12 mouse cellular contexts compared by ENCODE assay signal in genomic region chr12:59216676-59217266, GRCm38 (mm10). TPM values are rescaled to one million over a fixed set of nuclear protein-coding genes. Genes with fewer than 3 reads are reported as not detected.
DNase-seq lines count a peak whose midpoint lies in the region; ATAC-seq and TF ChIP-seq lines count a peak whose summit lies in the region.
"Had no signal": no experiment of that assay in that cellular context is flagged by ENCODE, and none has a peak within 500 bp of the region (broad histone marks: within the 10 kb centered on the region; RNA-seq: fewer than 3 reads in every experiment).

No protein-coding gene starts in this region.

- no peak overlapping the region for H3K9ac ChIP-seq in liver, embryonic 12.5 days
- H3K9ac ChIP-seq in midbrain, postnatal 0 days (replicated peaks; ENCODE audit: low read length, poor library complexity, severe bottlenecking): no peak overlapping the region
- H3K9ac ChIP-seq: intestine, embryonic 15.5 days; lung, embryonic 15.5 days had no signal

- H3K4me3 ChIP-seq in layer of hippocampus, adult 2 months: peak overlapping the region; percentile 97
- H3K4me3 ChIP-seq in bone marrow macrophage, adult 2 months (ENCODE audit: insufficient read depth, low read length): peak overlapping the region; percentile 100
- H3K4me3 ChIP-seq in liver, embryonic 12.5 days: peak overlapping the region; percentile 99; the same call in 1 of the 2 replicates
- H3K4me3 ChIP-seq in midbrain, postnatal 0 days (ENCODE audit: low read depth, low read length): no peak overlapping the region; the same call in 1 of the 2 replicates
- H3K4me3 ChIP-seq: intestine, embryonic 15.5 days; lung, embryonic 15.5 days had no signal

- TF ChIP-seq CTCF in layer of hippocampus, adult 2 months (conservative IDR thresholded peaks at IDR 0.05): no peak
- no peak for TF ChIP-seq CTCF in bone marrow macrophage, adult 2 months (IDR thresholded peaks at IDR 0.05; ENCODE audit: low read depth, low read length)
- TF ChIP-seq CTCF in midbrain, postnatal 0 days (IDR thresholded peaks at IDR 0.05): no peak

- peak overlapping the region; percentile 76 for H3K4me2 ChIP-seq in liver, embryonic 12.5 days
- H3K4me2 ChIP-seq in midbrain, postnatal 0 days (ENCODE audit: low read depth, low read length, poor library complexity, severe bottlenecking): peak overlapping the region; percentile 76; the same call in 1 of the 2 replicates
- H3K4me2 ChIP-seq: intestine, embryonic 15.5 days had no signal

- no peak for ATAC-seq in liver, embryonic 12.5 days
- ATAC-seq in midbrain, postnatal 0 days (ENCODE audit: low FRiP score): no peak
- ATAC-seq: intestine, embryonic 15.5 days had no signal

- TF ChIP-seq POLR2A in bone marrow macrophage, adult 2 months (IDR thresholded peaks at IDR 0.05; ENCODE audit: borderline replicate concordance, low read depth, low read length): no peak

- peaks cover 11% of the 10 kb centered on the region for H3K4me1 ChIP-seq in bone marrow macrophage, adult 2 months (ENCODE audit: control insufficient read depth, insufficient read depth, low read length)
- peaks cover 35% of the 10 kb centered on the region for H3K4me1 ChIP-seq in liver, embryonic 12.5 days
- H3K4me1 ChIP-seq in midbrain, postnatal 0 days (ENCODE audit: insufficient read depth, low read length): peaks cover 24% of the 10 kb centered on the region

- H3K27me3 ChIP-seq in liver, embryonic 12.5 days (replicated peaks): no peaks in the 10 kb centered on the region
- no peaks in the 10 kb centered on the region for H3K27me3 ChIP-seq in midbrain, postnatal 0 days (ENCODE audit: insufficient read depth, low read length)
- H3K27me3 ChIP-seq: intestine, embryonic 15.5 days; lung, embryonic 15.5 days had no signal

- no peaks in the 10 kb centered on the region for H3K9me3 ChIP-seq in liver, embryonic 12.5 days (replicated peaks)
- no peaks in the 10 kb centered on the region for H3K9me3 ChIP-seq in midbrain, postnatal 0 days (ENCODE audit: low read length)
- H3K9me3 ChIP-seq: intestine, embryonic 15.5 days; lung, embryonic 15.5 days had no signal

- peaks cover 13% of the 10 kb centered on the region for H3K36me3 ChIP-seq in liver, embryonic 12.5 days
- no peaks in the 10 kb centered on the region for H3K36me3 ChIP-seq in midbrain, postnatal 0 days (ENCODE audit: insufficient read depth, low read length)
- H3K36me3 ChIP-seq: intestine, embryonic 15.5 days; lung, embryonic 15.5 days had no signal

- DNase-seq in layer of hippocampus, adult 2 months (ENCODE audit: low spot score in 2 of 2): no peak
- no peak for DNase-seq in layer of hippocampus, adult 9-11 months
- DNase-seq in midbrain, postnatal 0 days (ENCODE audit: low spot score): no peak
- DNase-seq in adrenal gland, postnatal 10 days: no peak
- DNase-seq in cerebellum, adult 9-10 months: no peak
- DNase-seq in kidney, adult 9 months: no peak
- DNase-seq: cerebellum, adult 11-12 months; right cerebral cortex, postnatal 4 days had no signal

- WGBS in liver, embryonic 12.5 days (ENCODE audit: insufficient replicate concordance): 54% methylated on average over 6 of the region's 6 CpGs
- 80% methylated on average over 6 of the region's 6 CpGs for WGBS in midbrain, postnatal 0 days

- no peak overlapping the region for H3K27ac ChIP-seq in layer of hippocampus, adult 2 months
- H3K27ac ChIP-seq in bone marrow macrophage, adult 2 months (ENCODE audit: insufficient read depth, low read depth, low read length): peak overlapping the region; percentile 88
- no peak overlapping the region for H3K27ac ChIP-seq in liver, embryonic 12.5 days
- H3K27ac ChIP-seq in midbrain, postnatal 0 days (ENCODE audit: low read depth, low read length): no peak overlapping the region
- H3K27ac ChIP-seq: intestine, embryonic 15.5 days; lung, embryonic 15.5 days had no signal

RNA-seq across cellular contexts. Expression of gene Fbxo33, which starts 2.8 kb away (rescaled TPM):
- 10 to 100 TPM; 55.9 to 61.1 TPM for total RNA-seq in layer of hippocampus, adult 2 months (2021)
- polyA plus RNA-seq in bone marrow macrophage, adult 2 months (2012; ENCODE audit: insufficient read depth, insufficient read length, missing spikeins): 46.0 and 50.9 TPM in 2 replicates
- 12.5 and 14.6 TPM in 2 replicates for polyA plus RNA-seq in liver, embryonic 12.5 days (2016; fragmentation: Nextera tagmentation; extraction: Ambion mirVana)
- 13.9 and 16.7 TPM in 2 replicates for total RNA-seq in midbrain, postnatal 0 days (2014; rRNA removed)
- 5.9 and 9.6 TPM in 2 replicates for polyA plus RNA-seq in midbrain, postnatal 0 days (2015; fragmentation: Nextera tagmentation; extraction: Ambion mirVana)
- 10 to 100 TPM; 21.1 to 22.0 TPM for total RNA-seq in adrenal gland, postnatal 10 days (2021)
